Mouse (Mus musculus): ENCODE measurements at regions not wholly inside any gene's neighbourhood (a gene's known extent, or its start where the extent isn't known, plus 50 kb on each side); places are given as distances from the start of the nearest gene placed in this dataset.

DNA sequence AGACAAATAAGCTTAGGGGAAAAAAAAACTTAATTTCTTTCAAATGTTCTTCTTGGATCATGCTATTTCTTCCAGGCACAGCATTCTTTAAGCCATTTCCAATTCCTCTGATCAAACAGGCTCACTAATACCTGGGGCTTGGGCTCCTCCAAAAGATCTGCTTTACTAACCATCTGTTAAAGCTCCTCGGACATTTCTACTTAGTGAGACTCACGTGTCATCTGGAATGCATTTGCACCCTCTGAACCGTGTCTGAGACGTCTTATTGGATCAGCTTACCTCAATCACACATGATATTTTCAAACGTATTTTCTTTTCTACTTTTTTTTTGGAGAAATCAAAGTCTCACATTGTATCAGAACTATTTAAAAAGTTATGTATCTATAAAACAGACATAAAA is 132.4 kb downstream of the Npr3 start:
- DNase-seq (ENCODE audit: low read depth): no peak

GRCm38 (mm10) chr15:11770596-11770995 is 136.5 kb downstream of the Npr3 start:
- DNase-seq (ENCODE audit: low read depth): no peak

DNA sequence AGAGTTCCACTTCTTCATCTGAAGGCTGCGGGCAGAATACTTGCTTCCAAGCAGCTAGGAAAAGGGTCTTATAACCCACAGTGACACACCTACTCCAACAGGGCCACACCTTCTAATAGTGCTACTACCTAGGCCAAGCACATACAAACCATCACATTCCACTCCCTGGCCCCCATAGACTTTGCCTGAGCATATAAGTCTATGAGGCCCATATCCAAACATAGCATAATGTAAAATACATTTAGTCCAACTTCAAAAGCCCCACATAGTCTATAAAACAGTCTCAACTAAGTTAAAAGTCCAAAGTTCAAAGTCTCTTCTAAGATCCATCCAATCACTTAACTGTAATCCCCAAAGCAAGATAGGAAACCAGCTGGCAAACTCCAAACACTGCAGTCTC is 149.1 kb downstream of the Npr3 start:
- no peak for DNase-seq (ENCODE audit: low read depth)

- no peak for DNase-seq (ENCODE audit: low read depth)
Observed at GRCm38 (mm10) chr15:11756786-11757185, 150.3 kb downstream of the Npr3 start.

- no peak for DNase-seq (ENCODE audit: low read depth)
Observed at GRCm38 (mm10) chr15:11753216-11753615, 153.9 kb downstream of the Npr3 start.

DNA sequence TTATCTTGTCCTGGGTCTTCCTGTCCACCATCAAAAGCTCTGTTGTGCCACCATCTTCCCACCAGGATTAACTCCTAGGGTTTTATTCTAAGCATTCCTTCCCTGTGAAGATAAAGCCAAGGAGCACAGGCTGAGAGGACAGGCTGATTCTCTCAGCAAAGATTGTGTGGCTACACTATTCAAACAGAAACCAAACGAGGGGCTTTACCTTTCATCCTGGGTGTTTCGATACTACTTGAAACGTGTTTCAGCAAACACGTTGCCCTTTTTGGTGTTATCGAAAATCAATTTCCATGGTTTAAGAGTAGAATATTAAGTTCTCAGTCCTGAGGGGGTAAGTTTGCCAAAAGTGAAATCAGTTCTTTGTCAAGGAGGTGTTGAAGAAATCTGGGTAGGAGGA is 156.2 kb downstream of the Npr3 start:
- no peak for DNase-seq (ENCODE audit: low read depth)

DNA sequence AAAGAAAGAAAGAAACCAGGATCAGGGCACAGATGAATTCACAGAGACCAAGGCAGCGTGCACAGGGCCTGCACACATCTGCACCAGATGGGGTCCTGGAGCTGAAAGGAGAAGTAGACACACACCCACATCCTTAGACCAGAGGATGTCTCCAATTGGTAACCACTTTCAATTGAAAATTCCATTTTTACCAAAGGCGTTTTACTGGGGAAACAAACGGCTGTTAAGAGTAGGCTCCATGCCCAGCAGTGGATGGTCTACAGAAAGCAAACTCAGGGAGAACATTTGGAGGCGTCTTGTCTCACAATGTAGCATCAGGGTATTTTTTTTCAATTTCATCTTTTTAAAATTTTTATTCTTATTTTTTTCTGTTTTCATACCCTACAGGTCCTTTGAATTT is 157.6 kb downstream of the Npr3 start:
- DNase-seq (ENCODE audit: low read depth): no peak

DNA sequence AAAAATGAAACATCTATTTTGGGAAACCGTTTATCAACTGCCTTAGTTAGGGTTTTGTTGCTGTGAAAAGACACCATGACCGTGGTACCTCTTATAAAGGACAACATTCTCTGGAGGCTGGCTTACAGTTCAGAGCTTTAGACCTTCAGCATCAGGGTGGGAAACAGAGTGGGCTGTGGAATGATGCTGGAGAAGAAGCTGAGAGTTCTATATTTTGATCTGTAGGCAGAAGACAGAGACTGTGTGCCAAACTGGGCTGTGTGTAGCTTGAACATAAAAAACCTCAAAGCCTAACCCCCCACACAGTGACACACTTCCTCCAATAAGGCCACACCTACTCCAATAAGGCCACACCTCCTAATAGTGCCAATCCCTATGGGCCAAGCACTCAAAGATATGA is 158.8 kb downstream of the Npr3 start:
- no peak for DNase-seq (ENCODE audit: low read depth)

- no peak for DNase-seq (ENCODE audit: low read depth)
Observed at GRCm38 (mm10) chr15:11746754-11747153, 160.3 kb downstream of the Npr3 start.

DNA sequence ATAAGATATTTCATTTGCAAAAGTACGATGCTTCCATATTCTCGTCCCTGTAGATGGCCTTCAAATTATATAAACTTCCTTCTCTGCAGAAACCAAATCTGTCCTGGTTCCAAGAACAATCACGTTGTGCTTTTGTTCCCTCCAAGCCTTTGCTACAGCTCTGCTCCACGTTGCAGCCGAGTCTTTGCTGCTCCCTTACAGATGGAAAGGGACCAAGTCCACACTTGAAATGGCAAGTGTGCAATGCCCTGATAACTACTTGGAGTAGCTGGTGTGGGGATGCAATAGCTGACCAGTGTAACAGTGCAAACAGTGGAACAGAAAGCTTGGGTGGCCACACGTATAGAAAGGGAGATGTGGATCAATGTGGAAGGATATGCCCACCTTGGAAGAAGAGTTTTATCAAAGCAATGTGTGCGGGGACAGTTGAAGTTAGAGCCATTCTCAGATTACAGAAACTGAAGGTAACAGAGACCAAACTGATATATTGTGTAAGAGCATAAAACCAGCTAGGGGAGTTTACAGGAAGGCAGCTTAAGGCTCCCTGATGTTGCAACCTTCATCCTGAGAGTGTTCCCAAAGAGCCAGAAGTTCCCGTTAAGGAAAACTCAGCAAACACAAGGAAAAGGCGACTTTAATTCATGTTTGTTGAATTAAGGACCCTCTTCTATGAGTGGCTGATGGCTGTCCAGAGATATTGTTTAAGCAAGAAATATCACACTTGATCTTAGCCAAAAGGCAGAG is 161.3 kb downstream of the Npr3 start:
- peak; percentile 31 for DNase-seq (ENCODE audit: low read depth)

GRCm38 (mm10) chr15:11744903-11745302 is 162.2 kb downstream of the Npr3 start:
- DNase-seq (ENCODE audit: low read depth): no peak

DNA sequence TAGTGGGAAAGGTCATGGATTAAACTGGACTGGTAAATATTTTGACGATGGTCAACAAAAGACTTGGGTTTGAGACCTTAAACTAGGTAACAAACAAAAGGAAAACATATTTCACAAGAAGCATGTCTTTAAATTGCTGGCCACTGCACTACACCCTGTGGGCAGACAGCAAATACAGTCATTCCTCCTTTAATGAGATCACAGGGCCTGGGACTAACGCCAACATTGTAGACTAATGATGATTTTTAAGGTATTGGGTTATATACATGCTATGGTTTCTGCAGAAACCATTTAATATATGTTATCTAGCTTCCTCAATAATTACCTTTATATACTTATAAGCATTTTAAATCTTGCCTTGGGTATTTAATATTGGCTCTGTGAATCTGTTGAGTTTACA is 162.8 kb downstream of the Npr3 start:
- no peak for DNase-seq (ENCODE audit: low read depth)

DNA sequence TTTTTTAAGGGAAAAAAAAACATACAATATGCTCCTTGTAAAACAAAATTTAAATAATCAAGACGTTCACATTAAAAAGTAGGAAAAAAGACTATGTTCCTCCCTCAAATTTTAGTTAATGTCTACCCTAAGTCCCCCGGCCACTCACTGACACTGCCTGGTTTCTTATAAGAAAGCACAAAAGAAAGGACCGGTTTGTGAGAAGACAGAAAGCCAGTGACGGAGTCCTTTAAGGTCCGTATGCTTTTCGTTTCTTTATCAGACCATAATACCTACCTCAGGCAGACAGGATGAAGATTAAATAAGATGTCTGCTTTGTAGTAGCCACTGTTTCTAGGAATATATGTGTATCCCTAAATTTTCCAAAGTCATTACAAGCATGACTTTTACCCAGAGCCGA is 164.3 kb downstream of the Npr3 start:
- no peak for DNase-seq (ENCODE audit: low read depth)

GRCm38 (mm10) chr15:11742346-11742729 is 164.7 kb downstream of the Npr3 start:
- DNase-seq (ENCODE audit: low read depth): no peak

DNA sequence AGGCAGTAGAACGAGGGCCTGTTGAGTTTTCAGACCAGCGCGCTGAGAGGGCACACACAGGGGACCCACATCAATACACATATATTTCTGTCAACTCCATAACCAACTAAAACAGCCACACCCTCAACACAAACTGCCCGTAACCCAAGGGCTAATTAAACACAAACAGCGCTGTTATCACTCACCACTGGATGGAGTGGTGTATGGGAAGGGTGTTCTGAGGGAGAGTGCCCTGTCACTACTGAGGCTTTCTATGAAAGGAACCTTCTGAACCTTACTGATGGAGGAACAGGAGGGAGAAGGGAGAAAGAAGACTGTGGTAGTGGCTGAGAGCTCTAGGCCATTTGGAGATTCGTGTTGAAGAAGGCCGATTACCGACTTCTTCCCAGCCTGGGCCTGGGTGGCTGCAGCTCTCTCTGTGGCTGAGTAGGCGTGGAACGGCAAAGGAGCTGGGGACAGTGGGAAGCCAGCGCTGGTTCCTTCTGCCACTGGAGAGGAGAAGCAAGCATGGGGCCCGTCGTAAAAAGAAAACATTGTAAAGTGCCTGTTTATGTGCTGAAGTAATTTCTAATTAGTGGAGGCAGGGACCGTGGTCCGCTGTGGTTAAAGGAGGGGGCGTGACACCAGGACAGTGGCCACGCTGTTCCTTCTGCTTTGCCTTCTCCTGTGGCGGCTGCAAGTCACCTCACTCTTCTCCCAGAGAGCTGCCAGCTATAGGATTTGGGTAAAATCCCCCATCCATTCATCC is 165.3 kb downstream of the Npr3 start:
- no peak for DNase-seq (ENCODE audit: low read depth)

GRCm38 (mm10) chr15:11737436-11738000 is 169.6 kb downstream of the Npr3 start:
- DNase-seq (ENCODE audit: low read depth): no peak

DNA sequence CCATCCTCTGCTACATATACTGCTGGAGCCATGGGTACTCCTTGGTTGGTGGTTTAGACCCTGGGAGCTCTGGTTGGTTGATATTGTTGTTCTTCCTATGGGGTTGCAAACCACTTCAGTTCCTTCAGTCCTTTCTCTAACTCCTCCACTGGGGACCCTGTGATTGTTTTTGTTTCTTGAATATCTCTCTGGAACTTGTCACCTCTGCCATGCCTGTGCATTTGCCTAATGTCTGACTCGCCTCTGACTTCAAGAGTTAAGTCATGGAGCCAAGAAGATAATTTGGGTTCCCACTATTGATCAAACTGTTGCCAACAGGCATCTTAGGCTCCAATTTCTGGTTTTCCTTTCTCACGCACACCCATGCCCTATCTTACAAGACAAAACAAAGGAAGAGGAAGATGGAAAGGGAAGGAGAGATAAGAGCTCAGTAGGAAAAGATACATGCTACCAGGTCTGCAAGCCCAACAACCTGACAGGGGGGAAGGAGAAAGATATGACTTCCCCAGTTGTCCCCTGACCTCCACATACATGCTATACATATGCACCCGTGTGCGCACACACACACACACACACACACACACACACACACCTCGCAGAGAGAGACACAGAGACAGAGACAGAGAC is 172.3 kb downstream of the Npr3 start:
- DNase-seq (ENCODE audit: low read depth): no peak

DNA sequence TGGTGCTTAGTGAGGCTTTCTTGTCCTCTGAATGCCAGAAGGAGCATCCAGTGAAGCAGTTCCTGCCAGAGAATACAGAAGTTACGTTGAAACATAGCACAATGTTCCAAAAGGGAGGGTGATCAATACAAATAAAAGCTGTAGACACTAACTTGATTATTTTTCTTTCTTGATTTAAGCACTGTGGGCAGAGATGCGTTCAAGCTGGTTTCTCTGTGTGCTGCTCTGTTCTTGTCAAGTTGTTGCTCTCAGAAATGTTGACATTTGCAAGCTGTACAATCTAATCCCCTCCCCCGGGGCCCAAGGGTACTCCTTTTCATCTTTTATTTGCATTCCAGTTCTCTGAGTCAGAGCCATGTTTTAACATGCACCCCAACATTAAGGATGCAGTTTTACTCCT is 177.7 kb downstream of the Npr3 start:
- no peak for DNase-seq (ENCODE audit: low read depth)

- no peak for DNase-seq (ENCODE audit: low read depth)
Observed at GRCm38 (mm10) chr15:11725620-11726530, 181.2 kb downstream of the Npr3 start.

GRCm38 (mm10) chr15:11720645-11721044 is 186.4 kb downstream of the Npr3 start:
- no peak for DNase-seq (ENCODE audit: low read depth)

DNA sequence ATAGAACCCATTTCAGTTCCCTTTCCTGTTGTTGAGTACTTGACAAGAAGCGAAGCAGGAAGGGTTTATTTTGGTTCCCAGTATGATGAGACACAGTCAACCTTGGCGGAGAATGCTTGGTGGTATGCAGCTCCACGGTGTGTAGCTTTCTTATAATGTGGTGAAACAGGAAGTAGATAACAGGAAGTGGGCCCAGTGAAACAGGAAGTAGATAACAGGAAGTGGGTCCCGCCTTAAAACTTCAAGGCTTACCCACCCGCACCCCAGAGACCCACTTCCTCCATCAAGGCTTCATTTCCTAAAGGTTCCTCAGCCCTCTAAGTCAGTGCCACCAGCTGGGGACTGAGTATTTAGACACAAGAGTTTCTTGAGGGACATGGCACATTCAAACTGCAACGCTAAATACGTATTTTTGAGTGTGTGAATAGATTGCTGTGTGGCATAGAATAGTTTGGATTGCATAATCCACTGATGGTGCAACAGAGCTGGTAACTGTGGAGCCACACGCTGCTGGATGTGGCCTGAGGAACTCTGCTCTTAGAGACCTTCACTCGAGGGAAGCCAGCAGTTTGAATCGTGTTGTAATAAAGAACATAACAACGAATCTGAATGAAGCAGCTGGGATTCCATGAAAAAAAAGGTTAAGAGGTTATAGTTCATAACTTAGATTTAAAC is 190.8 kb downstream of the Npr3 start:
- no peak for DNase-seq (ENCODE audit: low read depth)

All from gonadal fat pad, adult 2 months (tissue).